Mouse (Mus musculus): ENCODE data around the gene Aox3. TPM values are rescaled to one million over a fixed set of nuclear protein-coding genes. Genes with fewer than 3 reads are reported as not detected.

Aox3 gene
- not detected for total RNA-seq (2023)

GRCm38 (mm10) chr1:58112880-58113279 lies at the start of gene Aox3:
Gene Aox3 (plus strand): TSS chr1:58113130.

DNA sequence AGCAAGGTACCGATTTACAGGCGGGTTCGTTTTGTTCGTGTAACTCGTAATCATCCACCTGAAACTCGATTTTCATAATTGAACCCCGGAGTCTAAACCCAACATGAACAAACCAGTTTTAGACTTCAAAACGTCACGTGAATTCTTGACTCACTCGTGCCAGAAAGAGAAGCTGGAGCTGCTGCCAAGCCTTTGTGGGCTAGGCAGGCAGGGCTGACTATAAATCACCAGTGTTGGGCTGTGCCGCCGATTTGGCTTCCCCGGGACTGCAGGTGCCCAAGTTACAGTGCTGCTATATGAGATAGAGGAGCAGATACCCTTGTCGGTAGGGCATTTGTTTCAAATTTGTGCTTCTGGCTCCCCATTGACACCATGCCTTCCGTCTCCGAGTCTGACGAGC lies 97.3 kb downstream of the Aox3 start, which contains the start of gene Aox4:
Aox4 (plus strand) TSS at position 195 of the 400 bp plus-strand sequence.

Other genes with a start within 250 kb of the Aox3 start
- gene Sgo2a, start 117.2 kb upstream of the Aox3 start, total RNA-seq (2023), result 0.49 TPM
- 56.6 TPM for gene Kctd18, start 94.2 kb upstream of the Aox3 start, total RNA-seq (2023)
- gene Aox1, start 83.2 kb upstream of the Aox3 start, total RNA-seq (2023), result not detected
- gene Aox4, start 97.3 kb downstream of the Aox3 start, total RNA-seq (2023), result not detected
- gene Aox2, start 165.2 kb downstream of the Aox3 start, total RNA-seq (2023), result 0.15 TPM